Mouse (Mus musculus) CH12.LX (cell line): Measurements from ENCODE around the gene Spib.

Experiments
- CTCF ChIP-seq, 2 experiments: IDR thresholded peaks in 1 of 2; conservative IDR thresholded peaks in 1 of 2; 2 replicates each; pipeline ENCODE4 v1.5.1; 2011 to 2012; ENCODE audit warnings: low read depth in 2 of 2, low read length in 2 of 2, improper control_type of control experiment in 1 of 2, inconsistent platforms in 1 of 2, mild to moderate bottlenecking in 1 of 2, moderate library complexity in 1 of 2
- EP300 ChIP-seq: IDR thresholded peaks from 2 replicates; pipeline ENCODE4 v1.6.1; 2011; ENCODE audit warnings: low read length, improper control_type of control experiment
- JUN ChIP-seq: IDR thresholded peaks from 2 replicates; pipeline ENCODE4 v1.6.1; 2011; ENCODE audit warnings: low read depth, mild to moderate bottlenecking, low read length, improper control_type of control experiment, moderate library complexity; ENCODE audit not compliant: insufficient read depth
- KAT2A ChIP-seq: IDR thresholded peaks from 2 replicates; pipeline ENCODE4 v1.6.1; 2012; ENCODE audit warnings: low read length, improper control_type of control experiment, inconsistent platforms; ENCODE audit not compliant: insufficient replicate concordance
- MEF2A ChIP-seq: IDR thresholded peaks from 2 replicates; pipeline ENCODE4 v1.6.1; 2014; ENCODE audit warnings: low read depth, mild to moderate bottlenecking, inconsistent platforms, low read length, improper control_type of control experiment, borderline replicate concordance
- NRF1 ChIP-seq: IDR thresholded peaks from 2 replicates; pipeline ENCODE4 v1.6.1; 2014; ENCODE audit warnings: low read depth, mild to moderate bottlenecking, inconsistent platforms, low read length, improper control_type of control experiment, moderate library complexity
- UBTF ChIP-seq: IDR thresholded peaks from 2 replicates; pipeline ENCODE4 v1.6.1; 2012; ENCODE audit warnings: low read depth, mild to moderate bottlenecking, inconsistent platforms, low read length, improper control_type of control experiment, moderate library complexity
- USF1 ChIP-seq: IDR thresholded peaks from 2 replicates; pipeline ENCODE4 v1.6.1; 2014; ENCODE audit warnings: low read depth, mild to moderate bottlenecking, inconsistent platforms, low read length, improper control_type of control experiment
- USF2 ChIP-seq: conservative IDR thresholded peaks from 2 replicates; pipeline ENCODE4 v1.6.1; 2011; ENCODE audit warnings: low read depth, low read length, improper control_type of control experiment
- ZKSCAN1 ChIP-seq: IDR thresholded peaks from 2 replicates; pipeline ENCODE4 v1.6.1; 2012; ENCODE audit warnings: low read depth, inconsistent platforms, low read length, improper control_type of control experiment, borderline replicate concordance
- ZNF384 ChIP-seq: IDR thresholded peaks from 2 replicates; pipeline ENCODE4 v1.6.1; 2012; ENCODE audit warnings: low read depth, low read length, improper control_type of control experiment, inconsistent platforms

DNA sequence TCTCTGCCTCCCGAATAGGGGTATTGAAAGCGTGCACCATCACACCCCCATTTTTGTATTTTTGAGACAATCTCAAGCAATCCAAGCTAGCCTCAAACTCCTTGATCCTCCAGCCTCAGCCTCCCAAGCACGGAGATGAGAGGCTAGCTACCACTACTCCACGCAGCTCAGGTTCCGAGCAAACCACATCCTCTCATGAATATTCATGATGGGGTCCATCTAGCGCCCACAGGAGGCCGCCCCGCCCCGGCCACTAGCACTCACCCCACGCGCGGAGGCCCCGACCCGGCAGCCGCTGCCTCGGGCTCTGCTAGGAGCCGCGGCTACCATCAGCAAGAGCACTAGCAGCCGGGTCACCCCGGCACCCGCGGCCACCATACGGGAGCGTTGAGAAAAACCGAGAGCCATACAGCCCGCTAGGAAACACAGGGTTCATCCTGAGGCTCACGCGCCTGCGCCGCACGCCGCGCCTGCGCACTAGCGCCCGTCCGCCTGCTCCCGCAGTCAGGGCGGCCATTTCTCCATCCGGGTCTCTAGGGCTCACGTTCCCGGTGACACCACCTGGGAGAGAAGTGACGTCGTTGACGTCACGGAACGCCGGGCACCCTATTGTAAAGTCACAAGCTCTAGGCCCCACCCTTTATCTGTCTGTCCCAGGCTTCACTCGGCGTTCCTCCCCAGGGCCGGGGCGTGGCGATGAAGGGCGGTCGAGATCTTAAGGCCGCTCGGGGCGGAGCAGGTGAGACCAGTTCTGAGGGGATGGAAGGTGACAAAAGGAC, 35.7 kb downstream of the Spib start, which contains the start of the genes Emc10 and Fam71e1:
- no peak for TF ChIP-seq CTCF (conservative IDR thresholded peaks at IDR 0.05 in 1 of 2, IDR thresholded peaks at IDR 0.05 in 1 of 2; ENCODE audit: low read depth in 2 of 2, low read length in 2 of 2)
- no peak for TF ChIP-seq USF1
- peak; percentile 37 for TF ChIP-seq JUN
- TF ChIP-seq USF2 = no peak
- no peak; the same call in 1 of the 2 replicates for TF ChIP-seq ZNF384
- no peak for TF ChIP-seq EP300
- TF ChIP-seq MEF2A = no peak; the same call in 1 of the 2 replicates
- no peak for TF ChIP-seq ZKSCAN1
- TF ChIP-seq UBTF = 0 out of 2 replicates have a peak, but pooled peaks have one; percentile 25
- TF ChIP-seq KAT2A = peak; percentile 68; the same call in 1 of the 2 replicates
- peak; percentile 96 for TF ChIP-seq NRF1
